Mouse (Mus musculus): ENCODE measurements around the gene Kpna7. TPM values are rescaled to one million over a fixed set of nuclear protein-coding genes. Genes with fewer than 3 reads are reported as not detected.
"Not testable (repeated sequence)": the region's sequence is repeated elsewhere in the genome, so short reads cannot be mapped to it uniquely, and the experiment has no call there.

Gene Kpna7
- polyA plus RNA-seq, 1 experiment from 2014 or later = not detected

- 91% methylated on average over 1 of the region's 1 CpGs for WGBS
- H3K27me3 ChIP-seq = no peaks in the 10 kb centered on the region
- no peak for ATAC-seq (ENCODE audit: low FRiP score, low read depth)
Measured at GRCm38 (mm10) chr5:145064765-145065340, 19.0 kb downstream of the Kpna7 start.

DNA sequence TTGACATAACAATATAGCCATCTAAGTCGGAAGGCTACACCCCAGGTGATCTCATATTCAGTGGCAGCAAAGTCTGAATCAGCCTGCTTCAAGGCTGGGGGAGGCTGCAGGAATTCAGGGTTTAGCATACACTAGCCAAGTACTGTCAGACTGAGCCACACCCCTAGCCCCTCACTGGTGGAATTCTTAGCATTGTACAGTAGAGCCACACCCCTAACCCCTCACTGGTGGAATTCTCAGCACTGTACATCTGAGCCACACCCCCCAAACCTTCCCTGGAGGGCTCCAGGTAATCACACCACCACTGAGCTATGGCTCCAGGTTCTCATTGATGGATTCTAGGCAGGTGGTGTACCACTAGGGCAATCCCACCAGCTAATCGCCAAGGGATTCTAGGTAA is 24.3 kb downstream of the Kpna7 start:
- Histone ChIP-seq H3K27me3 (no peaks in the 10 kb centered on the region), H3K9ac (replicated peaks) (no peak overlapping the region), H3K4me2 (replicated peaks) (no peak overlapping the region), H3K4me3 (no peak overlapping the region), H3K4me1 (no peaks in the 10 kb centered on the region), H3K36me3 (no peaks in the 10 kb centered on the region), H3K27ac (replicated peaks) (no peak overlapping the region), H3K9me3 (no peaks in the 10 kb centered on the region)
- WGBS = 71% methylated on average over 2 of the region's 2 CpGs
- ATAC-seq (ENCODE audit: low FRiP score, low read depth) = no peak

More at GRCm38 (mm10) chr5:145064765-145065340, 19.0 kb downstream of the Kpna7 start:
- no peaks in the 10 kb centered on the region for H3K36me3 ChIP-seq
- H3K27ac ChIP-seq (replicated peaks) = no peak overlapping the region
- H3K9me3 ChIP-seq = no peaks in the 10 kb centered on the region
- H3K4me2 ChIP-seq (replicated peaks) = no peak overlapping the region
- H3K4me3 ChIP-seq = no peak overlapping the region
- no peaks in the 10 kb centered on the region for H3K4me1 ChIP-seq
- H3K9ac ChIP-seq (replicated peaks) = no peak overlapping the region

- H3K4me1 ChIP-seq = no peaks in the 10 kb centered on the region
- no peaks in the 10 kb centered on the region for H3K36me3 ChIP-seq
- H3K27me3 ChIP-seq = no peaks in the 10 kb centered on the region
- H3K9ac ChIP-seq (replicated peaks) = no peak overlapping the region
- 88% methylated on average over 7 of the region's 7 CpGs for WGBS
- H3K4me2 ChIP-seq (replicated peaks) = no peak overlapping the region
- ATAC-seq (ENCODE audit: low FRiP score, low read depth) = no peak
- no peaks in the 10 kb centered on the region for H3K9me3 ChIP-seq
- H3K27ac ChIP-seq (replicated peaks) = no peak overlapping the region
- no peak overlapping the region for H3K4me3 ChIP-seq
Measured at GRCm38 (mm10) chr5:145058722-145059121, 25.1 kb downstream of the Kpna7 start.

DNA sequence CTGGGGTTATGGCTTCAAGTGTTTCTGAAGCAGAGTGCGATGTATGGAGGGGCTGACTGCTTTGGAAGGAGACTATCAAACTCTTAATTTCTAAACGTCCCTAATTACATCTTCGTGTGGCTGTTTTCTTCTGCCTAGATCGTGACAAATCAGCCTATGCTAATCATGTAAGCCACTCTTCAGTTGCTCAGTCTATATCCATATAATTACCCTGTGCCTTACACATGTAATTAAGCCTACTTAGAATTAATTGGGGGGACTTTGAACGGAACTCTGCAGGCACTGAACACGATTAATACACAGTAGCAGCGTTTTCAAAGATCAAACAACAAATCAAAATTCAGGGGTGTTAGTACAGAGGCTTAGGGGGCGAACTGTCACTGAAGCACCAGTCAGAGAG is 25.9 kb downstream of the Kpna7 start:
- WGBS = 77% methylated on average over 8 of the region's 8 CpGs
- Histone ChIP-seq H3K4me2 (replicated peaks) (no peak overlapping the region), H3K27ac (replicated peaks) (no peak overlapping the region)

DNA sequence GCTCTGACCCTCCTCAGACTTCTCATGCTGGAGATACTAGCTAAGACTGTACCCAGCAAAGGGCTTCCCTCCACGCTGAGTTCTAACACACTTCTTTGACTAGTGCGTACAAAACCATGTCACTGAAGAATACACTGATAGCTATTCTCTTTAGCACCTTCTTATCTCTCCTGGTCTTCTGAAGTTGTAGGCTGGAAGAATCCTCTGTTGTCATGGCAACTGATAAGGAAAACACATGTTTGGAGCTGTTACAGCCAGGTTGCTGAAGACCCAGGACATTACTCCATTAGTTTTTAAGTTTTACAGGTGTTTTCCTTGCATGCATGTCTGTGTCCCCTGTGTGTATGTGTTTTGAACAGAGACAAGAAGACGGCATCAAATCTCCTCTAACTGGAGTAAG is 29.6 kb downstream of the Kpna7 start:
- WGBS = 89% methylated on average over 3 of the region's 3 CpGs
- not testable (repeated sequence) for H3K9me3 ChIP-seq

More for the DNA sequence above, 25.9 kb downstream of the Kpna7 start:
- Histone ChIP-seq H3K4me3 (no peak overlapping the region), H3K27me3 (no peaks in the 10 kb centered on the region), H3K9me3 (no peaks in the 10 kb centered on the region), H3K9ac (replicated peaks) (no peak overlapping the region), H3K36me3 (no peaks in the 10 kb centered on the region), H3K4me1 (no peaks in the 10 kb centered on the region)
- no peak for ATAC-seq (ENCODE audit: low FRiP score, low read depth)

GRCm38 (mm10) chr5:145042690-145043089 is 41.1 kb downstream of the Kpna7 start, which contains the start of gene 1700018F24Rik:
1700018F24Rik (plus strand) TSS chr5:145042990.
- not testable (repeated sequence) for H3K36me3 ChIP-seq; H3K4me3 ChIP-seq; H3K9ac ChIP-seq (replicated peaks); H3K27ac ChIP-seq (replicated peaks); H3K4me1 ChIP-seq; H3K27me3 ChIP-seq; ATAC-seq (ENCODE audit: low FRiP score, low read depth); H3K9me3 ChIP-seq; H3K4me2 ChIP-seq (replicated peaks)
- WGBS = 77% methylated on average over 3 of the region's 3 CpGs

More for the DNA sequence above, 29.6 kb downstream of the Kpna7 start:
- H3K27me3 ChIP-seq; H3K4me2 ChIP-seq (replicated peaks); H3K4me3 ChIP-seq; H3K4me1 ChIP-seq; H3K9ac ChIP-seq (replicated peaks); H3K27ac ChIP-seq (replicated peaks); ATAC-seq (ENCODE audit: low FRiP score, low read depth); H3K36me3 ChIP-seq: not testable (repeated sequence)

- Histone ChIP-seq H3K4me3 (no peak overlapping the region), H3K27ac (replicated peaks) (no peak overlapping the region), H3K36me3 (no peaks in the 10 kb centered on the region), H3K27me3 (no peaks in the 10 kb centered on the region), H3K9me3 (no peaks in the 10 kb centered on the region), H3K4me2 (replicated peaks) (no peak overlapping the region), H3K9ac (replicated peaks) (no peak overlapping the region), H3K4me1 (no peaks in the 10 kb centered on the region)
- 51% methylated on average over 4 of the region's 4 CpGs for WGBS
- ATAC-seq (ENCODE audit: low FRiP score, low read depth) = no peak
Measured at GRCm38 (mm10) chr5:145041628-145042027, 42.2 kb downstream of the Kpna7 start.

- H3K27me3 ChIP-seq; H3K4me3 ChIP-seq; H3K4me2 ChIP-seq (replicated peaks); H3K27ac ChIP-seq (replicated peaks); ATAC-seq (ENCODE audit: low FRiP score, low read depth); H3K9ac ChIP-seq (replicated peaks); H3K4me1 ChIP-seq; H3K36me3 ChIP-seq; H3K9me3 ChIP-seq: not testable (repeated sequence)
- WGBS = 76% methylated on average over 5 of the region's 5 CpGs
Measured at GRCm38 (mm10) chr5:145032391-145032790, 51.4 kb downstream of the Kpna7 start, which contains the start of gene Gm4871. Gm4871 (minus strand) TSS chr5:145032754.

DNA sequence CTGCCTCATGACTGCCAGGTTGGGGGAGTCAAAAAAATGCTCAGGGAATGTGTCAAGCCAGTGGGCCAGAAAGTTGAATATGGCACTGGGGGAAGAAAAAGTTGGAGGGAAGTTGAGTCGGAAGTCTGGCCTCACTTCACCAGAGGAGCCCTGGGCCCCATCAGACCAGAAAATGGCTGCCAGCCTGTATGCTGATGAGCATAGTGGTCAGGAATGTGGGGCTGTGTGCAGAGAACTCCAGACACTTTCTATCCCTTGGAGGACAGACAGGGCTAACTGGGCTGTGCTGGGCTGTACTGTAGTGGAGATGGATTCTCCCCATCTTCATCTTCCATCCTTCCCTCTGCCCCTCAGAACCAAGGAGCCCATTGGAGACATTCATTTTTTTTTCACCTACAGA is 53.4 kb downstream of the Kpna7 start:
- not testable (repeated sequence) for H3K4me3 ChIP-seq; H3K9ac ChIP-seq (replicated peaks); H3K36me3 ChIP-seq; H3K4me2 ChIP-seq (replicated peaks); H3K4me1 ChIP-seq; H3K9me3 ChIP-seq; H3K27me3 ChIP-seq; H3K27ac ChIP-seq (replicated peaks); ATAC-seq (ENCODE audit: low FRiP score, low read depth)
- WGBS = 100% methylated on average over 1 of the region's 1 CpGs

- H3K27ac ChIP-seq (replicated peaks); H3K4me3 ChIP-seq; H3K4me1 ChIP-seq; H3K27me3 ChIP-seq; H3K9ac ChIP-seq (replicated peaks); H3K4me2 ChIP-seq (replicated peaks); H3K9me3 ChIP-seq; ATAC-seq (ENCODE audit: low FRiP score, low read depth); H3K36me3 ChIP-seq: not testable (repeated sequence)
- WGBS = 76% methylated on average over 1 of the region's 1 CpGs
Measured at GRCm38 (mm10) chr5:145020712-145021111, 63.1 kb downstream of the Kpna7 start.

GRCm38 (mm10) chr5:145020254-145020653 is 63.6 kb downstream of the Kpna7 start:
- H3K27me3 ChIP-seq; H3K27ac ChIP-seq (replicated peaks); H3K4me3 ChIP-seq; H3K4me1 ChIP-seq; H3K36me3 ChIP-seq; H3K4me2 ChIP-seq (replicated peaks); ATAC-seq (ENCODE audit: low FRiP score, low read depth); H3K9ac ChIP-seq (replicated peaks); H3K9me3 ChIP-seq: not testable (repeated sequence)
- whole genome bisulfite sequencing = 38% methylated on average over 1 of the region's 1 CpGs

GRCm38 (mm10) chr5:145016761-145017160 is 67.1 kb downstream of the Kpna7 start:
- ATAC-seq (ENCODE audit: low FRiP score, low read depth); H3K4me3 ChIP-seq; H3K36me3 ChIP-seq; H3K9ac ChIP-seq (replicated peaks); H3K27ac ChIP-seq (replicated peaks); H3K4me1 ChIP-seq; H3K4me2 ChIP-seq (replicated peaks); H3K9me3 ChIP-seq; H3K27me3 ChIP-seq: not testable (repeated sequence)
- WGBS = 54% methylated on average over 2 of the region's 2 CpGs

GRCm38 (mm10) chr5:145014278-145014677 is 69.6 kb downstream of the Kpna7 start:
- Histone ChIP-seq H3K4me3 (no peak overlapping the region), H3K9me3 (no peaks in the 10 kb centered on the region), H3K36me3 (no peaks in the 10 kb centered on the region), H3K4me1 (no peaks in the 10 kb centered on the region), H3K27me3 (no peaks in the 10 kb centered on the region), H3K9ac (replicated peaks) (no peak overlapping the region), H3K4me2 (replicated peaks) (no peak overlapping the region), H3K27ac (replicated peaks) (no peak overlapping the region)
- WGBS = 83% methylated on average over 1 of the region's 1 CpGs
- ATAC-seq (ENCODE audit: low FRiP score, low read depth) = no peak
